Mouse (Mus musculus) kidney, adult 11 months (tissue): Measurements from ENCODE around the gene Fhdc1.

ENCODE experiments used
- DNase-seq: peaks from one replicate; pipeline ENCODE4 v3.0.0; 2022

The Fhdc1 gene

DNA sequence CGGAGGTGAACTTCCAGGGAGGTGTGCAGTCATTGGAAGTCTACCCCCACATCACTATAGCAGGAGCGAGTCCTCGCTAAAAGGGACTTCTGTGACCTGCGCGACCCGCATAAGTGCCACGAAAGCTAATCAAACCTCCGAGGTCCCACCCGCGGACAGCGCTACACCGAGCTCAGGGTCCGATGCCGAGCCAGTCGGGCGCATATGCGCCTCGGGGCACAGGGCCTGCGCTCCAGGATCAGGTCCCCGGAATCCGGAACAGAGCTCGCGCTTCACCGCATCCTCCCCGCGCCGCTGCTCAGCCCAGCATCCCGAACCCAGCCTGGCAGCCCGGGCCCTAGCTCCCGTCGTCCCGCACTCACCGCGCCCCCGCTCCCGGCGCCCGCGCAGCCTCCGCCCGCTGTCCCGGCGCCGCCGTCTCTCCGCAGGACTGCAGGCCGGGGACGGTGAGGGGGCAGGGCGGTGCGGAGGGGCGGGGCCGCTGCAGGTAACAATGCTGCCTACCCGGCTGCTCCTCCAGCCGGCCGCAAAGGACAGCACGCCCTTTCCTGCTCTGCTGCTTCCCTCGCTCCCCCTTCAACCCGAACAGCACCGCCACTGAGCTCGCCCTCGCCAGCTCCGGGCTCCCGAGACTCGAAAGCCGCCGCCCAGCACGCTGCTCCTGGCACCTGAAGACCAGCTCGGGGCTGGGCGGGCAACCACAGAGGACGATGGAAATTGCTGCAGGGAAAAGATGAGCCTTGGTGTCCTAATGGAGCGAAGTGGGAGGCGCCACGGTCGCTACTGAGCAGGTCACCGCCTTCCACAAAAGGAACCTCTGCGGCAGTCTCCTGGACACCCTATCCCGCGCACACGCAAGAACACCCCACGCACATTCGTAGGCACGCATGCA, at the start of gene Fhdc1:
Gene Fhdc1, minus strand, starts transcription at position 424 of the 892 bp plus-strand sequence.
- peak; percentile 61 for DNase-seq

GRCm38 (mm10) chr3:84529021-84529420, 48.8 kb upstream of the Fhdc1 start:
- DNase-seq = no peak

- DNase-seq = no peak
Observed at GRCm38 (mm10) chr3:84524952-84525351, 44.7 kb upstream of the Fhdc1 start.

GRCm38 (mm10) chr3:84516163-84516562, 35.9 kb upstream of the Fhdc1 start:
- no peak for DNase-seq

GRCm38 (mm10) chr3:84512774-84513515, 32.7 kb upstream of the Fhdc1 start:
- no peak for DNase-seq

- no peak for DNase-seq
Observed at GRCm38 (mm10) chr3:84505193-84505592, 25.0 kb upstream of the Fhdc1 start.

DNA sequence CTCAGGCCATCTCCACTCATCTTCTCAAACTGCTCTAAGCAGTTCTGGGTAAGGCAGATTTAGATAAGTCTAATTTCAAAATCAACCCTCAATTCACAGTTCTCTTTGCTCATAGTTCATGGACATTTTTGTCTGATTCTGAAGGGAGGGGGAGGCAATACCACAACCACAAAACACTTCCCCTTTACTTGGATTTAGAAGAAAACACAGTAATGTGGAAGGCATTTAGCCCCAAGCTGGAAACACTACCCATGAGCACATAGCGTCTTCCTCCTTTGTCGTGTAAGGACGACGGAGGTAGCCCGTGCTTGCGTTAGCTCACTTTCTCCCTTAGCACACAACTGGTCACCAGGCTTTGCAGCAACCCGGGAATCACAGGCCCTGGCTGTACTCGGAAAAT, 24.1 kb upstream of the Fhdc1 start:
- DNase-seq = no peak

DNA sequence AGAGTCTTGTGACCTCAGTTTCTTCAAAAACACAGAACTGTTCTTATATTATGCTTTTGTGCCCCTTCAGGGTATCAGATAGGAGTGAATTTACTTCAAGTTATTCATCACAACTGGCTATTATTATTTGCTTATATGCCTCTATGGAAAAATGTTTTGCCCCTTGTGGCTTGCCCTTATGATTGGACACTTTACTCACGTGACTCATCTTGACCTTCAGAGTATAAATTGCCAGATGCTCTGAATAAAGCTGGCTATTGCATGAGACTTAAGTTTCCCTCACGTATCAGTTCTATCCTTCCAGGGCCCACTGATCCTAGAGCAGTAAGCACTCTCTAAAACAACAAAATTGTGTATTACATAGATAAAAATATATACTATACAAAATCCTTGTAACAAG, 21.9 kb upstream of the Fhdc1 start:
- no peak for DNase-seq

- no peak for DNase-seq
Observed at GRCm38 (mm10) chr3:84500491-84500890, 20.3 kb upstream of the Fhdc1 start.

DNA sequence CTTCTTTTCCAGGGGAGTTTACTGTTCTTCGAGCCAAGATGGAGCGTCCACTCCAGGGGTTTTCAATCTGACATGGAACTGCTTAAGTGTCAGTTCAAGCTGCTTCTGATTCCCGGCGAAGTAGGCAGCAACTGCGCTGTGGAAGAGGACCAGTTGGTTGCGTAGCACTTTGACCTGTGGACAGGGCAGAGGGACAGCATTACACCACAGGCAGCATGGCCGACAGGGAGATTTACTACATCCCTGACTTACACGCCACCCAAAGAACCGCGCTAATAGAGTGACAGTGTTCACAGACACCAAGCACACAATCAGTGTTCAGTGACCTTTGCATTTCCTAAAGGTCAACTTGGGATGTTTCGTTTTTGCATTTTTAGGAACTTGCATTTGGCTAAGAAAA, 17.5 kb upstream of the Fhdc1 start:
- DNase-seq = no peak

DNA sequence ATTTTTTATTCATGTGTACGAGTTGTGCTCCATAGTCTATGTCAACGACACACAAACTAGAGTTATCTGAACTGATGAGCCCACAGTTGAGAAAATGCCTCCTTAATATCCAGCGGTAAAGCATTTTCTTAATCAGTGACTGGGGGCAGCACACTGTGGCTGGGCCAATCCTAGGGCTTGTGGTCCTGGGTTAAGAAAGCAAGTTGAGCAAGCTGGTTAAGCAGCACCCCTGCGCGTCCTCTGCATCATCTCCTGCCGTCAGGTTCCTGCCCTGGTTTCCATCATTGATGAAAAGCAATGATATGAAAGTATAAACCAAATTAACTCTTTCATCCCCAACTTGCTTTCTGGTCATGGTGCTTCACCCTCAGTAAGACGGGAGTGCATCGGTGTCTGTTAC, 12.4 kb upstream of the Fhdc1 start:
- DNase-seq = no peak

GRCm38 (mm10) chr3:84492148-84492547, 11.9 kb upstream of the Fhdc1 start:
- DNase-seq = no peak

DNA sequence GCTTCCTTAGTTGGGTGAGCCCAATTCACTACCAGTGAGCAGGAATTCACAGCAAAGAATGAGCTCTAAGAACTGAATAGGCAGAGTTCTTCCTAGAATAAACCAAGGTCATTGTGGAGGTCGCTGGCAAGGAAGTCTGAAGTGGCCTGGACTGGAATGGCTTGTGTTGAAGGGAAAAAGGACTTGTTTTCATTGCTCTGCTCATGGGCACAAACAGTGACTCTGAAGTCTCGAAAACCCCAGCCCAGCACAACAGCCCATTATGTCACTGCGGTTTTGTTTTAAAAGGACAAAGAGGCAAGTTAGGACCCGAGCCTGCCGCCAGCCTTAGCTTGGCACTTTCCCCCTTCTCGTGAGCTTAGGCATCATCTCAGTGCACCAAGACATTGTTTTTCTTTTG, 8.5 kb upstream of the Fhdc1 start:
- DNase-seq = no peak

DNA sequence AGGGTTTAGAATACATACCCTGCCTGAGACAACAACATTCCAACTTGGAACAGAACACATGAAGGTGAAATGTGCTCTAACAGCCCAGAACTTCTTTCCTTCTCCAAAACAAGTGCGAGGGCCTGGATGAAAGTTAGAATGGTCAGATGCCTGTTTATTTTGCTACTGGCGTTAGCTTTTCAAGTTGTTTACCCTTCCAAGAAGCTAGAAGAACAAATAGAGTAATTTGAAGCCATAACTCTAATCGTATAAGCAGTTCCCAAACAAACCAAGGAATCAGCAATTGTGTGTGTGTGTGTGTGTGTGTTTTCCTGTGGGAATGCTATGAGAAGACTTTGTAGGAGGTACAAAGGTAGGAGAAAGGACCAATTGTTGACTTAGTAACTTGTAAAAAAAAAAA, 4.7 kb upstream of the Fhdc1 start:
- DNase-seq = no peak

DNA sequence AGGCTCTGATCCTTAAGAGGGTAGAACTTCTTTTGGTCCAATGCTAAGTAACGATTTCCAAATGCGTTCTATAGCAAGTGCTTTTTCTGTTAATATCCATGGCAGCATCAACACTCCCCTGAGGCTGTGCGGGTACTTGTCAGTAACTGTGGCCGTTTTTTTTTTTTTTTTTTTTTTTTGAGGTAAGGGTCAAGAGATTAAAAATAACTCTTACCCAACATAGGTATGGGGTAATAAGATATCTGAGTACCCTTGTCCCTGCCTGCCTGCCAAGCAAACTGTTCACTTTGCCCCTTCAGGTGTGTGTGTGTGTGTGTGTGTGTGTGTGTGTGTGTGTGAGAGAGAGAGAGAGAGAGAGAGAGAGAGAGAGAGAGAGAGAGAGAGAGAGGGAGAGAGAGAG, 4.1 kb upstream of the Fhdc1 start:
- no peak for DNase-seq

DNA sequence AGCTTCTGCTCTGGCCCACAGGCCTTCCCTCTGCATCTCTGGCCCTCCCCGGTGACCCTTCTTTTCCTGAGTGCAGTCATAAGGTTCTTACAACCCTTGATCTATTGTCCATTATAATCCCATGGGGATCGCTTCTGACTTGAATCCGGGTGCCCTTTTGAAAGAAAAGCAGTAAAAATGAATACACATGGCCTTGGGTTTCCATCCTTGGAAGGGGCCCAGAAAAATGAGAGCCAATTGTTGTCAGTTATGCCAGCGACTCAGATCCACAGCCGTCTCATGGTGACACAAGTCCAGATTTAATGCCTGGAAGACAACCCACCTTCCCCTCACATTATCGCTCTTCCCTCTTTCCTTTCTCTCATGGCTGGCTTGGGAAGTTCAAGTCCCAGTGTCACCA, 1.9 kb upstream of the Fhdc1 start:
- DNase-seq = no peak

GRCm38 (mm10) chr3:84481104-84481503, 875 bp upstream of the Fhdc1 start:
- no peak for DNase-seq

DNA sequence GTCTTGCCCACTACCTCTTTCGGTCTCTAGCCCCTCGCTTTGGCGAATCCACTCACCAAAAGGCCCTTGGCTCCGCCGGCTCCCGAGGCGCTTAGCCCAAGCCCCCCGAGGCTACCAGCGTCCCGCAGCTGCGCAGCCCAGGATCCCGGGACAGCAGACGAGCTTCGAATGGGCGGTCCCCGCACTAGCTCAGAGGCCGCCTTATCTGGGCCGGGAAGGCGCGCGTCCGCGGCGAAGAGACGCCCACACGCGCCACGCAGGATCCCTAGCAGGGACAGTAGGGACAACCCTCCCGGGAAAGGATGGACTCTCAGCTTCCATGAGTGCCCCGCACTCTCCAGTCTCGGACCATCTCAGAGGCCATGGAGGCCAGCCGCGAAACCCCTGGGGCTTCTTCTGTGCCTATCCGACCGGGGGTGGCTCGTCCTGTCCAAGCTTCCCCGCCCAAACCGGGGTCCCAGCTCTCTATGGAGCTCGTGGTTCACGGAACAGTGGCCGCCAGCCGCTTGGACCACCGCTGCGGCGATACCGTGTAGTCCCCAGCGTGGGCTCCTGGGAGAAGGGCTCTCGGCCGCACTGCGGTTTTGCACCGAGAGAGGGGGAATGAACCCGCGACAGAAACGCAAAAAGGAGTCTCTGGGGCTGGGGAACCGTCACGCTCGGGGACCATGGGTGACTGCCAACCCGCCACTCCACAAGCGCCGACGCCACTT, 780 bp downstream of the Fhdc1 start:
- DNase-seq = no peak

GRCm38 (mm10) chr3:84478896-84479292, 1.3 kb downstream of the Fhdc1 start:
- no peak for DNase-seq

DNA sequence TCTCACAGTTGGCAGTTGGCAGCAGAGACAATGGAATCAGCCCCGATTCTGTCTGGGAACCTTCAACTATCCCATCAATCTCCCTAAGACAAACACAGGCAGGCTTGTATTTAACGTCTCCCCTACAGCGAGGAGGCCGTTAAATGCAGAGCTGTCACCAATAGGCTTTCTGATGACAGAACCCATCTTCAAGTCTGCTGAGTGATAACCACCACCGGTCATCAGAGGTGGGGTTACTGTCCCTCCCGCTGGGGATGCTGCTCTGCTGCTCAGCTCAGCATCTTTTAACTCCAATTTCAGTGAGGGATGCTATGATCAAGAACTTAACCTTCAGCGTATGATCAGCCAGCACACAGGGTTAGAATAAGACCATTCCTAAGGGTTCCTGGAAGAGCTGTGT, 2.0 kb downstream of the Fhdc1 start:
- DNase-seq = no peak

GRCm38 (mm10) chr3:84477498-84477897, 2.7 kb downstream of the Fhdc1 start:
- no peak for DNase-seq

DNA sequence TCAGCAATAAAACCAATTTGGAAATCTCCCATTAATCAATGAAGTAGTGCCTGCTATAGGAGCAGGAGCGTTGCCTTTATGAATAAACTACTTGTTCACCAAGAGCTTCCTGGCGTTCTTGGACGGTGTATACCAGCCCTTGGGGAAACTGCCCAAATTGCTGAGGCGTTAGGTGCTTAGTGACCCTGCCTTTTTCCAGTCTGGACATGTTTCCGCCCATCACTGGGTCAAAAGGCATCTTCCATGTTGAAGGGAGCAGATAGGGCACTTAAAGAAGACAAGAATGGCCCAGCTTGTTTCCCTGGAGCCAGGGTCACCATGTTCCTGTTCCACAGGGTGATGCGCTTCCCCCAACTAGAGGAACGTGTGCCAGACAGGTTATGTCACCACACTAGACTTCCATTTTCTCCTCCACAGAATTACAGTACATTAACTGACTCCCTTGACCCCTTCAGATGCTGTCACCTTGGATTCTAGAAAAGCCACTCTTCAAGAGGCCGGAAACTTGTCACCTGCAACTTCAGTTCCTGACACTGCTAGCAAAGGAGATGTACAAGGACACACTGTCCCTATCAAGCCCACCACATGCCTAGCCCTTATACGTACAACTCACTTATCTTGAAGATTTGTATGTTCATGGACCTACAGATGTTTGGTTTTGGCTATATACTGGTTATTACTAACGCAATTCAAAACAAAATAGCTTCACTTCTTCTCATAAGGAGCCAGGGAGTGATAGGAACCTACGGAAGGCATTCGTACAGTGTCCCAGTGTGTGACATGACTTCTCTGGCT, 5.1 kb downstream of the Fhdc1 start:
- DNase-seq = no peak

DNA sequence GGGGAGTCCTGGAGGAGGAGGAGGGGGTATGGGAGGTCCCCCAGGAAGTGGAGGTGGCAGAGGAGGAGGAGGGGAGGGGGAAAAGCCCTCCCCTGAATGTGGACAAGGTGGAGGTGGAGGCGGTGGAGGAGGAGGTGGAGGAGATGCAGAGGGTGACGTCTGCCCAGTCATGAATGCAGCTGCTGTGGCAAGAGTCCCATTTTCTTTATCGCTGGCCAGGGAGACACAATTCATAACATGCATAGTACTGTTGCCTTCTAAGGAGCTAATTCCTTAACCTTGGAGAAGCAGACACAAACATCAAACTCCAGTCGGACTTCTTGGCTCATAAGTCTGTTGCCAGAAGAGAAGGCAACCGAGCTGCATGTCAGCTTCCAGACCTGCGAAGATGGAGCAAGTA, 5.8 kb downstream of the Fhdc1 start:
- no peak for DNase-seq
